Mouse (Mus musculus) MN1 (cell line): Measurements from ENCODE around the gene Gdap1l1.
"Not testable (repeated sequence)": the region's sequence is repeated elsewhere in the genome, so short reads cannot be mapped to it uniquely, and the experiment has no call there.

Experiments
- DNase-seq: peaks from one replicate; pipeline ENCODE4 v3.0.0-alpha.2; 2016; ENCODE audit warnings: low spot score

The Gdap1l1 gene

GRCm38 (mm10) chr2:163438246-163438618 is at the start of gene Gdap1l1:
Gene Gdap1l1, plus strand, starts transcription at chr2:163438476.
- DNase-seq, result peak; percentile 87

GRCm38 (mm10) chr2:163392436-163392835 is 45.8 kb upstream of the Gdap1l1 start:
- no peak for DNase-seq

GRCm38 (mm10) chr2:163393241-163393640 is 45.0 kb upstream of the Gdap1l1 start:
- DNase-seq, result no peak

- no peak for DNase-seq
Measured at GRCm38 (mm10) chr2:163393976-163394375, 44.3 kb upstream of the Gdap1l1 start.

GRCm38 (mm10) chr2:163394977-163395376 is 43.3 kb upstream of the Gdap1l1 start:
- DNase-seq, result no peak

- no peak for DNase-seq
Measured at GRCm38 (mm10) chr2:163397071-163397470, 41.2 kb upstream of the Gdap1l1 start.

GRCm38 (mm10) chr2:163397905-163398304 is 40.4 kb upstream of the Gdap1l1 start, which contains the start of gene Jph2:
Gene Jph2, minus strand, starts transcription at chr2:163397993.
- DNase-seq, result no peak

GRCm38 (mm10) chr2:163398770-163399169 is 39.5 kb upstream of the Gdap1l1 start:
- DNase-seq, result no peak

GRCm38 (mm10) chr2:163399222-163399621 is 39.1 kb upstream of the Gdap1l1 start:
- no peak for DNase-seq

DNA sequence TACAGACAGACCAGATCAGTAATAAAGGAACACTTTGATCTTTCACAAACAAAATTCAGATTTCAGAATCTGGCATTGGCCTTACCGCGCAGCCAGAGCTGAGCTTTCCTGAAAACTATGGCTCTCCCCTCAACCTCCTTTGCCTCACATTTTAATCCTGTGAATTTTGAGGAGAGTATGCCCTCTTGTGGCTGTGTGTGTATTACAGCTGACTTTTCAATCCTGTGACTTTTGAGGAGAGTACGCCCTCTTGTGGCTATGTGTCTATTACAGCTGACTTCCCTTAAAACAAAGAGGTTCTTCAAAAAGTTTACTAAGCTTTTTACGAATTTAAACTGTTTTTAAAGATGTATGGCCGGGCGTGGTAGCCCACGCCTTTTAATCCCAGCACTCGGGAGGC is 37.1 kb upstream of the Gdap1l1 start:
- DNase-seq, result peak; percentile 90

DNA sequence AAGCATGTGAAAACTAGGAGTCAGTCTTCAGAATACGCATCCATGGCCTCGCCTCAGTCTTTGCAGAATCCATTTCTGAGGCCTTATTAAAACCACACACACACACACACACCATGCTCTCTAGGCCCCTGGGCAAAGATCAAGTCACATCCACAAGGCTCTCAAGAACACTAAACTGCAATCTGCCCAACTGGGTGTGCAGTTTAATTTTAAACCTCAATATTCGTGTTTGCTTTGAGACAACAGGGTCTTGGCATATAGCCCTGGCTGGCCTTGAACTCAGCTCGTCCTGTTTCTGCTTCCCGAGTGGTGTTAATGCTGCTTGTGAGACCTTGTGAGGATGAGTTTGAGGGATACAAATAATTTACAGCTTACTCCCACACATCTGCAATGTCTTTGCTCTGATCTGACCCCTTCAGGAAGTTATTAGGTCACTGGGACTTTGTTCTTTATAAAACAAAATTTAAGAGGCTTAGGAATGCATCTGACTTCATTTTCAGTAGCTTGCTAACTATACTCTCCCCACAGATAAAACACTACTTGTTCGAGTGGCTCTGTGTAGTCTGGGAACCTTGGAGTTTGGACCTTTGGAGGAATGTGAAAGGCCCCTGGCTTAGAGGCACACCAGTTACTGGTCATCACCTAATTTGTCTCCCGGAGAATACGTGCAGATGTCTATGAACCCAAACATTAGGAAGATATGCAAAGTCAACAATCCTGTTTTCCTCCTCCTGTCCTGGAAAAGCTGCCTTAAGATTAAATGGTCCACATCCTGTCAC is 34.0 kb upstream of the Gdap1l1 start:
- DNase-seq, result no peak

DNA sequence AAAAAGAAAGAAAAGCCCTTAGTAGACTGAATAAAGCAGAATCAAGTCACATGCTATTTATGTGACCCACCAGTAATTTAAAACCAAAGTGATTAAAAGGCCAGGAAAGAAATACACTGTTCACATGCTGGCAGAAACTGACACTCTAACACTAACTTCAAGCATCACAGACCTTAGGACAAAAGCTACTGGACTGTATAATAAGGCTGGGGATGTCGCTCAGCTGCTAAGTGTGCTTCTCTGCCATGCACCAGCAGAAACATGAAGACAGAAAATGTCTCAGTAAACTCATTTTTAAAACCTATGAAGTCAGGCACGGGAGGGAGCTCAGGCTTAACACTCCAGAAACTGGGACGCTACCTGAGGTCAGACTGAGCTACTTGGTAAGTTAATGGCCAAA is 28.1 kb upstream of the Gdap1l1 start:
- DNase-seq, result no peak

- not testable (repeated sequence) for DNase-seq
Measured at GRCm38 (mm10) chr2:163411344-163411743, 26.9 kb upstream of the Gdap1l1 start.

GRCm38 (mm10) chr2:163411840-163412239 is 26.4 kb upstream of the Gdap1l1 start:
- DNase-seq, result no peak

- DNase-seq, result no peak
Measured at GRCm38 (mm10) chr2:163412419-163412818, 25.9 kb upstream of the Gdap1l1 start.

DNA sequence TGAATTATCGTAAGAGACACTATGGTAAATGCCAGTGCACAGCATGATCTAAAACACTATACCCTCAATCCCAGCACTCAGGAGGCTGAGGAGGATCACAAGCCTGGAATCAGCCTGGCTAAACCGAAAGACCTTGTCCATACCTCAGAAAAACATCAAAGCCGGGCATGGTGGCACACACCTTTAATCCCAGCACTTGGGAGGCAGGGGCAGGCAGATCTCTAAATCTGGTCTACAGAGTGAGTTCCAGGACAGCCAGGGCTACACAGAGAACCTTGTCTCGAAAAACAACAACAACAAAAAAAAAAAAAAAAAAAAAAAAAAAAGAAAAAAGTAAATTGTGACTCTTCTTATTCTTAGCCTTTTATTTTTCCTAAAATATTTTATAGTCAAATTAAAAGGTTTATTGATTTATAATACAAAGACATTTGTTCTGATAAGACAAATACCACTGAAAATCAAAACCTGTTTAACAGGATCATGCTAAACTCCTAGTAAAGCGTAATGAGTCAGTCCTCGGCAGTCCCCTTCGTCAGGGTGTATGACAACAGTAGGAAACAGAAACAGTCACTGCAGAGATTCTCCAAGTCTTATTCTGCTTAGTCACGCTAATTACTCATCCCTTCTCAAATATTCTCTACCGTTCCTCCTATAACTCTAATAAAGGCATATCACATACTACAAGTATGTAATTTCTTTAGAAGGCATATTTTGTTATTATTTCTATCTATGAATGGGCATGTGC is 25.3 kb upstream of the Gdap1l1 start:
- DNase-seq, result no peak

DNA sequence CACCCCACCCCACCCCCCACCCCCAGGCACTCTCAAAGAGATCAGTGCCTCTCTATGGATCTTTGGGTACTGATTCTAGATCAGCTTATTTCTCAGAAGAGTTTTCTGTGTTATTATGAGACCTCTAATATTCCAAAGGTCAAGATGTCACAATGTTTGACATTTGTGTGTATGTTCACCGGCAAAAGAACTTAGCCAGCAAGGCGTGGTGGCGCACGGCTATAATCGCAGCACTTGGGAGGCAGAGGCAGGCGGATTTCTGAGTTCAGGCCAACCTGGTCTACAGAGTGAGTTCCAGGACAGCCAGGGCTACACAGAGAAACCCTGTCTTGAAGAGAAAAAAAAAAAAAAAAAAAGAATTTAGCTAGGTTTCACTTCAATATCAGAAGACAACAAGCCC is 21.2 kb upstream of the Gdap1l1 start:
- DNase-seq, result no peak

DNA sequence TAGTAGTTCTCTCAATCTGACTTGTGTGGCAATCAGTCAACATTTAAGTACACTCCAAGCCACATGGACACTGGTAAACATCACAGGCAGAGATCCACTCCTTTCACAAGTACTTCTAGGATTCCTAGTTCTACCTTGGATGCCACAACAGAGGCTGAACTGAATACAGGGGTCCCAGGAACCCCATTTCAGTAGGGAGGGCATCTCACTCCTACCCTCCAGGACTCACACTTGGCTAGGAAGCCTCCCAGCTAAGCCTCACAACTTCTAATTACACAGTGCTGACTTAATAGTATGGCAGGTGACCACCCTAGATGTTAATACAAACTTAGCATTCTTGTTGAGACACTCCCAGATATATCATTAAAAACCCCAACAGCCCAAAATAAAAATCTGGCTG is 20.4 kb upstream of the Gdap1l1 start:
- no peak for DNase-seq

DNA sequence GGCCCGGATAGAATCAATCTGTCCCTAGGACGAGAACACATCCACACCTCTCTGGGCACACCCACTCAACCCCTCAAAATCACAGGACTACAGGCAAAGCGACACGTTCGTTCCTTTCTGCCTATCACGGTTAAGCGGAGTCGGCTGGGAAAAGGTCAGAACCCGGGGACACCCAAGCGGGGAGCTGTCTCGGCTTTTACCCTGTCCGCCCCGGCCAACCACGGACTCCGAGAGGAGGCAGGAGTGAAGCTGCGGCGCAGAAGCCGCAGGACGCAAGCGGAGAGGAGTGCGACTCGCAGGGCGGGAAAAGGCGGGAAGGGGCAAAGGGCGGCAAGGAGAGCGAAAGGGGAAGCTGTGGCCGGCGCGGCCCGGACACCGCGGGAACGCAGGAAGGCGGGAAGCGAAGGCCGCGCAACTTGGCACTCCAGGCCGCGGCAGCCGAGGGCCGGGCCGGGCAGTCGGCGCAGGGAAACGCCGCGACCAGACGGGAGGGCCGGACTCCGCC is 19.4 kb upstream of the Gdap1l1 start:
- peak; percentile 57 for DNase-seq

DNA sequence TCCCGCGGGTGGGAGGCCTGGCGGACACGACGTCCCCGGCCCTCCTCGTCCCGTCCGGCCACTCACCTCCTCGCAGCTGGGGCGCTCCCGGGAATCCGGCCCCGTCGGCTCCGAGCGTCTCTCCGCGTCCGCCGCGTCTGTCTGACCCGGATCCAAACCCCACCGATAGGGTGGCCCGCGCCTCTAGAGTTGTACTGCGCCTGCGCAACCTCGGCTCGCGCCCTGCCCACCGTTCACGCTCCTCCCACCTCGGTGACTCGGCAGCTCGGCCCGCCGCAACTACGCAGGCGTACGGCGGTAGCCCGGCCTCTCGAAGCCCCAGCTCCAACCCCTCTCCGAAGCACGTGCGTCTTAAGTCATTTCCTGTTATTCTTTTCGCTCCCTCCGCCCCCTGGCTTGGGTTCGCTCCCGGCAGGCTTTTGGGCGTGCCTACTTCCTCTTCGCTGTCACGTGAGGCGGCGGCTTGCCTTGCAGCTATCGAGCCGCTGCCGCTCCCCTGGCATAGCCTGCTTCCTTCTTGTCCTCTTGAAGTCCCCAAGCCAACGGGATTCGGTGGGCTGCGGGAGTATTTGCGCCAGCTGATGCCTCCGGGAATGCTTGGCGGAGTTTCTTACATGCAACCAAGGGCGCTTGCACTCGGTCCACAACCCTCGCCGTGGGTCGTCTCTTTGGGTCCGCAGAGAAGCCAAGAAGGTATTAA is 18.8 kb upstream of the Gdap1l1 start:
- DNase-seq, result peak; percentile 99

- DNase-seq, result peak; percentile 40
Measured at GRCm38 (mm10) chr2:163420366-163420886, 17.9 kb upstream of the Gdap1l1 start.
